Mouse (Mus musculus) ovary, adult 18-20 months (tissue): ENCODE results near the gene Klf16.
A peak's percentile ranks its signal among the peaks of the same experiment; 100 is the strongest.

Source experiments
- DNase-seq: peaks from one replicate; pipeline ENCODE4 v3.0.0; 2022; ENCODE audit warnings: low spot score, mixed read lengths

Gene Klf16

DNA sequence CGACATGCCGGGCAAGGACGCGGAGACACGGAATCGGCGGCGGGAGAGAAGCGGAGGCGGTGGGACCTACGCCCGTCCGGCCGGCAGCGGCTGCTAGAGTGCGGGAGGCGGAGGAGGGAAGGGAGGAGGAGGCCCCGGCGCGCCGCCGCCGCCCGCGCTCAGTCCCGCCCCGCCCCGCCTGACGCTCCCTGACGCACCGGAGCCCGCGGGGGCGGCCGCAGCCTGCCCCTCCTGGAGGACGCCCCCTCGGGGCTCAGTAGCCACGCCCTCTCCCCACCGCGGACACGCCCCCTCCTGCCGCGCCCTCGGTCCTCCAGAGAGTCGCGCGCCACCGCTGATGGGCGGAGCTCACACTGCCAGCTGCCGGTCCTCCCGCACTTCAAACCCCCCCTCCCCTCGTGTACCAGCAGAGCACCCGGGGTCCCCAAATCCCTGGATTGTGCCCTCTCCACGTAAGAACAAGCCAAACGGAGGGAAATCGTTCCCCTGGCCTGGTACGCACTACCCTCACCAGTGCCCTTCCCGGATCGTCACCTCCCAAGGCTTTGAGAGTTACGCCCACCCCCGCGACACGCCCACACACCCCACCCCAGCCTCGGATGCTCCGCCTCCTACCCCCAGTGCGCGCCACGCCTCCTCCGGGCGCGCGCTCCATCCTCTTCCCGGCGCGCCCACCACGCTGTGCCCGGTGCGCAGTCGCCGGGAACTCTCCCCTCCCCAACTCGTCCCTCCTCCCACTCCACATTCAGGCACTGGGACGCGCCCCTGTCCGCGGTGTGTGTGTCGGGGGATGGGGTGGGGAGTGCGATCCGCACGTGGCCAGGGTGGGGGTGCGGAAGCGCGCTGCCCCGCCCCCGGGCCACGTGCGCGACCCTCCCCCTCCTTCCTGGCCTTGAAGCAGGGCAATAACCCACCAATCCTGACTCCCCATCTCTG is at the start of gene Klf16:
Gene Klf16 (minus strand): TSS at position 127 of the 936 bp plus-strand sequence.
- DNase-seq = peak; percentile 97

DNA sequence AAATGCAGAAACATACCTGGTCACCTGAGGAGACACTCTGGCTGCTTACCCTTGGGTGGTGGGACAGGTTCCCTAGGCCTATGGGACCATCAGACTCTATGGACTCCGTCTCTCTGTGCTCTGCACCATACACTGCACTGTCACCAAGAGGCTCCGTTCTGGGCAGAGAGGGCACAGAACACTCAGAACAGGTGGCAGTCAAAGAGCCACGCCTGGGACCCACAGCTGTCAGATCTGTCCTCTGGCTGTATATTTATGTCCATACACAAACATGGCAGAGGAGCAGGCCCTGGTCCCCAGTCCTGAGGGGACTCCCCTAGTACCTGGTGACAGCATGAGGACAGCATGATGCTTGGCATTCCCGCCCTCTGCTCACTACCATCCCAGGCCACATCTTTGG is 48.6 kb upstream of the Klf16 start:
- DNase-seq = no peak

DNA sequence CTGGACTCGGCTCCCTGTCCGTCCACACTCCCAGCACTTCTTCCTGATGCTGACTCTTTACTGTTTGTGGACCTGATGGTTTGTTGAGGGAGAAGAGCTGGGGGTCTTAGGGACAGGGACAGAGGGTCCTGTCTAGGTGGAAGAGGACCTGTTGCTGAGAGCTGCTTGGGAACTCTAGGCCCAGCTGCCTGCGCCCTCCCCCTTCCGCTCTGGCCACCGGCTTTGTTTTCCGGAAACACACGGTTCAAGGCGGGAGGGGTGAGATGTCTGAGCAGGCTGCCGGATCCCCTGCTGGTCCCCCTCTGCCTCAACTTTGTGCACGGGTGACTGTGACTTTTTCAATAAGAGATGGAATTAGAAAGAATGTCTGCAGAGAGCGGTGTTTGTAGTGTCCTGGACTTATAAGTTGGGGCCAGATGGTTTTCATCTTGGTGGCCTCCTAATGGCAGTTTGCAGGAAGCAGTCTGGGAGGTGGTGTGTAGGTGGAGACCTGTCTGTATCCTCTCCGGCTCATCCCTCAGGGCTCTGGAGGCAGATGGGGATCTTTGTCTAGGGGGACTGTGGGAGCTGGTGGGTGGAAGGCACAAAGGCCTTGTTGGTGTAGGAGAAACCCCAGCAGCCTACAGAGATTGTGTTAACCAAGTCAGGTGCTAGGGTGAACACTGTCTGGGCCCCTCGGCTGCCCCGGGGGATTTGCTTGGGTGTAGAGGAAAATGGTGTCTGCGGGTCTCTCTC is 46.5 kb upstream of the Klf16 start:
- DNase-seq = no peak

DNA sequence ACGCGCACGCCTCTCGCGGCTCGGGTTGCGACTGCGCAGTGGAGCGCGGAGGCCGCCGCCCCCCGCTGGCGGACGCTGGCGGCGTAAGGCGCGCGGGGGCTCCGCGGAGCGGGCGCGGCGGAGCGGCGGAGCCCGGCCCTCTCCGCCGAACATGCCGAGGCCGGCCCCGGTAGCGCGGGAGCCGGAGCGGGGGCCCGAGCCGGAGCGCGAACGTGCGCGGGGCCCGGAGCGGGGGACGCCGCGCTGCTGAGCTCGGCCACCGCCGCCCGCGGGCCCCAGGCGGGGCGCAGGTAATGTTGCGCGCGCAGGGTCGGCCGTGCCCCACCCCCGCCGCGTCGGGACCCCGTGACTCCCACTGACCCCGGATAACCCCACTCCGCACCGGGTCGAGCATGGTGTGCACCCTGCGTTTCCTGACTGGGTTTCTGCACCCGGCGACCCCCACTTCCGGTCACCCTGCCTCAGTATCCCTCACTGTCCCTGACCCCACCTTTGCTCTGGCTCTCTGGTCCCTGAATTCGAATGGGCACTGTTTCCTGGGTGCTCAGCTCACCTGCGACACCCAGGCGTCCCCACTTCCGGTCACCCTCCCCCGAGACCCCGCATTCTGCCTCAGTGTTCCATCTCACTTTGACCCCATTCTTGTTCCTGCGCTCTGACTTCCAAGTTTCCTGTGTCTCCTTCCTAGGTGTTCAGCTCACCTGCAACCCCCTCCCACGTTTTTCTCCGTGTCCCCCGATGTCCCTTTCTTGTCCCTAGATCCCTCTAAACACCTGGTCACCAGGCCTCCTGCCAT is 45.7 kb upstream of the Klf16 start, which contains the start of gene Csnk1g2:
Gene Csnk1g2 (plus strand): TSS at position 178 of the 796 bp plus-strand sequence.
- DNase-seq = peak; percentile 34

DNA sequence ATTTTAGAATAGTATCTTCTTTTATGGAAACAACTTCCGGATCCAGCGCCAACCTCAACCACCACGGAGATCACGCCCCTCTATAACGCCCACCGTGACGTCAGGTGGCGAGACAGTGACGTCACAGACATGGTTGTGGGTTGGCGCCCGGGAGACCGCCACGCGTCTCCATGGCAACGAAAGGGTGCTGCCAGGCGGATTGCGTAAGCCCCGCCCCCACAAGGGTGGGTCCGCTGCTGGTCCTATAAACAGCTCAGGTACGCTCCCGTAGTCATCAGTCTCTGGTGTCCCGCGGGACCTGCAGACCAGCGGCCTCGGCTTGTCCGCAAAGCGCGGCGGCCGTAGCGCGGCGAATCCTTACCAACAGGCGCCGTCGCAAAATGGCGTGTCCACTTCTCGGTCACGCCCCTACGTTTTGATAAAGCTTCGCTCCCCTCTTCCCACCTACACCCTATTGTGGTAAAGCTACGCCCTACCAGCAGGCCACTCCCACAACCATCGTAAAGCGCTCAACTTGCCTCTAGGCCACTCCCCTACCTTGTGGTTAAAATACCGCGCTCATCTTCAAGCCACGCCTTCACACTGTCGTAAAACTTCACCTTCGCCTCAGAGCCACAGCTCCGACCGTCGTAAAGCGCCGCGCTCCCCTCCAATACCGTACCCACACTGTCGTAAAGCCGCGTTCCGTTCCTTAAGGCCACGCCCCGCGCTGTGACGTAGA is 45.0 kb upstream of the Klf16 start:
- peak; percentile 99 for DNase-seq

DNA sequence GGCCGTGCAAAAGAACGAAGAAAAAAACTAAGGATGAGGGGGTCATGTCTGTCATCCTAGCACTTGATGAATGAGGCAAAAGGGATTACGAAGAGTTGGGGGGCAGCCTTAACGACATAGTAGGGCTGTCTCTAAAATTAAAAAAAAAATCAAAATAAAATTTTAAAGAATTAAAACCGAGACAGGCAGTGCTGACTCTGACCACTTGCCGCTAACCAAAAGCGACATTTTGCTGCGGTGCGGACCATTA is 44.5 kb upstream of the Klf16 start:
- DNase-seq = no peak

DNA sequence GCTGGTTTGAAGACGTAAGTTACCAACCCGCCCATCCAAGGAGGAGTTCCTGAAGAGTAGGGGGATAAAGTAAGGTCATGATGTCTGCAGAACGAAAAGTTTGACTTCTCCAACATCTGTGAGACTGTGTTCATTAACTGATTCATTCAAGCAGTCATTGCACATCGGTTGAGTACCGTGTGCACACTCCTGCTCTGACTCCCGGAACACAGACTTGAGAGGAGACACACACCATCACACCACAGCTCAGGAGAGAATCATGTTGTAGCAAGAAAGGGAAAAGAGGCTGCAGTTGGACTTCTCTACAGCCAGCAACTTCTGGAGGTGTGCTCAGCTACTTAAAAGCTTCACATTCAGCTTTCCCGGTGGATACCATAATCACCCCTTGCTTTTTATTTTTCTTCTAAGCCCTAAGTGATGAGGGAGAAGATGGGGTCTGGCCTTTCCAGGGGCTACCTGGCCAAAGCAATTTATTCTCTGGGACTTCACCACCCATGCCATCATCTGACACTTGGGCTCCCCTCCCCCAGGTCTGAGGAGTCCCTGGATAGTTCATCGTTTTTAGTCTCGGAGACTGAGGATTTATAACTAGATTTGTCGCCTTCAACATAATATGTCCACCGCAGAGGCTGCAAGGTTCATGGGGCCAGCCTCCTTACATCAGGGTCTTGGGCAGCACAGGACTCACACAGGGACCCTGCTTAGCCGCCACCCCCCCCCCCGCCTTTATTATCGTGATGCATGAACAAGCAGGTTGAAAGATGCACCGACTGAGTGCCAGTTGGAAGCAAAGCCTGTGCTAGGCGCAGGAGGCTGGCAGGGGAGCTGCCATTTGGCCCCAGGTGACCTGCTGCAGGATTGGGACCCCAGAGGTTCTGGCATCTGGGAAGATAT is 43.9 kb upstream of the Klf16 start:
- no peak for DNase-seq

DNA sequence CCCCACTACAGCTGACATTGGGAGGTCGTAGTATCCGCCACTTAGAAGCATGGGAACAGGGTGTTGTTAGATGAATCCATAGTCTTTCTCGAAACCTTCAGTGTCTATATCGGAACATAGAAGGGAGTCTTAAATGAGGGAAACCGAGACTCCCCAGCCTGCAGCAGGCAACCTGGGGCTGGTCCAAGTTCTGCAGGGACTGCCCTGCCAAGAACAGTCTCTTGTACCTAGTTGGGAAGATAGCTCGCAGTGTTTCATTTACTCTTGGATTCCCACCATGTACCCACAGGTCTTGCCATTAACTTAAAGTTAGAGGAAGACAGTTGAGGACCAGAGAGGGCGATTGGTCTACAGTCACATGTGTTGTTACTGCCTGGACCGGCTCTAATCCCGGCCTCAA is 43.2 kb upstream of the Klf16 start:
- no peak for DNase-seq

DNA sequence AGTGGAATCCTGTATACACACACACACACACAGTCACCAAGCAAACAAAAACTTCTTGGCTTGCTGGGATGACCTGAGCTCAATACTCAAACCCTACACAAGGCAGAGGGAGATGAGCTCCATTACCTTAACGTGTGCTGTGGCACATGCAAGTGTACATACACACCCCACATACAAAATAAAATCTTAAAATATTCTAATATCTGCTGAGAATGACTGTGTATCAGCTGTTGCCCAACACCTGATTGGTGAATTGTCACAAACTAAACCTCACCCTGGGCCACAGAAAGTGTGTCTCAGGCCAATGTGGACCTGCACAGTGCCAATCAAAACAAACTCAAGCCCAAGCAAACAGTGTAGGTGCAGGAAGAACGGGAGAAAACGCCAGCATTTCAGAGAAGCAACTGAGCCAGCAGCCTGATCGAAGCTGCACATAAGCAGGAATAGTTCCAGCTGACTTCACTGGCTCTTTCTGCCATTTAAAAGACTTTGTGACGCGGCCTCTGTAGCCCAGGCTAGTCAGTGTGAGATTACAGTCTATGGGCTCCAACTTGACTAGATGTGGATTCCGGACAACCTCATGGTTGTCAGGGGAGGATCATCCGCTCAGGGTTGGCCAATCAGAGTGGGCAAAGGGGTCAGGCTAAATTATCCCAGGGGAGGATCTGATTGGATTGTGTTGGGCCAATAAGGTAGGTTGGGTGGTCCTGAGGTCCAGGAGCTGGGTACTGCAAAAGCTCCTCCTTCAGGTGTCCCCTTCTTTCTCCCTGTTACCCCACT is 42.5 kb upstream of the Klf16 start:
- DNase-seq = no peak

DNA sequence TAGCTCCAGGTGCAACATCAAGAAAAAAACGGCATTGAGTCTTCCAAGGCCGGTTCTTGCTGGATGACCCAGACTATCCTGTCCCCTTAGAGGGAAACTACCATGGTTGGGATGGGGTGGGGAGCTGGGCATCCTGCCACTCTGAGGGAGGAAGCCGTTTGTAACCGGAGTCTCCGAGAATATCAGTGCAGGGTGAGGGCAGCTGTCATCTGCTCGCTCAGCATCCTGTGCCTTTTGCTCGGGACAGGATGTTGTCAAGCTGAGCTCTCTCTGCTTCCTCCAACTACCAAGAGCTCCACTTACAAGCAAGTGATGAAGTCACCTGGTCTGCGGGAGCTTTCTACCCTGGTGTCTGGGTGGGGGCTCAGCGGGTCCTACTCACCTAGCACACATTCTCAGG is 41.1 kb upstream of the Klf16 start:
- no peak for DNase-seq

DNA sequence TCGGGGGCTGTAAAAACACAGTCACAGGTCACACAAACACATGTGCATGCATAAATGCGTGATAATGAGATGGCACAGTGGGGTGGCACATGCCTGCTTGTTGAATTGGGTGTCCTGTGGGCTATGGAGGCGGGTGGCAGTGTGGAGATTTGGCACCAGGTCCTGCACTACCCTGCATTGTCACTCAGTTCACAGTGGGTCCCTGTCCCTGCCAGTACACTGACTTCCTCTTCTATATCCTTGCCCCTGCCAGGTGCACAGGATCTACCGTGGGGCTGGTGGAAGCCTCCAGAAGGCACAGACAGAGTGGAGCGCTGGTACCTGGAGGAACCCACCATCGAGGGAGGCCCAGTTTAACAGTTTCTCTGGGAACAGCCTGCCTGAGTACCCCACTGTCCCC is 37.2 kb upstream of the Klf16 start:
- DNase-seq = no peak

DNA sequence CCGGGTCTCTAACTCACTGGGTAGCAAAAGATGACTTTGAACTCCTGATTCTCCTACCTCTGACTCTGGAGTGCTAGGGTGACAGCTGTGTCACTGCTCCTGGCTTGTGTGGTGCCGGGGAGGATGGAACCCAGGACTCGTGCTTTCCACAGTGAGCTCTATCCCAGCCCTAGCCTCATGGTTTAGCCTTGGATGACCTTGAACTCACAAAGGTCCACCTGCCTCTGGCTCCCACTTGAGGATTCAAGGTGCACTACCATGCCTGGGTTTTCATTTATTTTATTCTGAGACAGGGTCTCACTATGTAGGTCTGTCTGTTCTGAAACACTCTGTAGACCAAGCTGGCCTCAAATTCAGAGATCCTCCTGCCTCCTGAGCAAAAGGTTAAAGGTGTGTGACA is 36.7 kb upstream of the Klf16 start:
- no peak for DNase-seq

DNA sequence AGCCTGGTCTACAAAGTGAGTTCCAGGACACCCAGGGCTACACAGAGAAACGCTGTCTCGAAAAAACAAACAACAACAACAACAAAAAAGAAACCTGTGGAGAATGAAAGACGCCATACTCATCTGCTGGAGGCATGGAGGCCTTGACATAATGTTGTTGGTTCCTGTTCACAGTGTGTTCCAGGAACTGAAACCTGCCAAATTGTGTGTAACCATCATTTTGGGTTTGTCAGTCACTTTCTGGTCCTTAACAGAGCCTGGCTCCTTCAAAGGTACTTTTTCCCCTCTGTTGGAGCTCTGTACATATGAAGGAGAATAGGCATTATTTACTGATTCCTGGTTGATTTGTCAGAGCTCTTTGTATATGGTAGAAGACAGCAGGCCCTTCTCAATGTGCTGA is 34.8 kb upstream of the Klf16 start:
- DNase-seq = no peak

DNA sequence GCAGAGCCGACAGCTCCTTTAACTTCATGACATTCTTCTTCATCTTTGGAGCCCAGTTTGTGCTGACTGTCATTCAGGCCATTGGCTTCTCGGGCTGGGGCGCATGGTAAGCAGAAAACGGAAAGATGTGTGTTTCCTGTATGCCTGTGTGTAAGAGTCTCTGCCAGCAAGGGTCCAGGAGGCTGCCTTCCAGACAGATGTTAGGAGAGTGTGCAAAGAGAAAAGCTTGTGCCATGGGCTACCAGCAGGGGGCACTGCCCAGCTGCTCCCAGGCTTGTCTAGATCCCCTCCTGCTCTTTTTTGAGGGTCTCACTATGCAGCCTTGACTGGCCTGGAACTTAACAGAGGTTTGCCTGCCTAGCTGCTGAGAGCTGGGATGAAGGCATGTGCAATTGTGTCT is 33.9 kb upstream of the Klf16 start:
- no peak for DNase-seq

DNA sequence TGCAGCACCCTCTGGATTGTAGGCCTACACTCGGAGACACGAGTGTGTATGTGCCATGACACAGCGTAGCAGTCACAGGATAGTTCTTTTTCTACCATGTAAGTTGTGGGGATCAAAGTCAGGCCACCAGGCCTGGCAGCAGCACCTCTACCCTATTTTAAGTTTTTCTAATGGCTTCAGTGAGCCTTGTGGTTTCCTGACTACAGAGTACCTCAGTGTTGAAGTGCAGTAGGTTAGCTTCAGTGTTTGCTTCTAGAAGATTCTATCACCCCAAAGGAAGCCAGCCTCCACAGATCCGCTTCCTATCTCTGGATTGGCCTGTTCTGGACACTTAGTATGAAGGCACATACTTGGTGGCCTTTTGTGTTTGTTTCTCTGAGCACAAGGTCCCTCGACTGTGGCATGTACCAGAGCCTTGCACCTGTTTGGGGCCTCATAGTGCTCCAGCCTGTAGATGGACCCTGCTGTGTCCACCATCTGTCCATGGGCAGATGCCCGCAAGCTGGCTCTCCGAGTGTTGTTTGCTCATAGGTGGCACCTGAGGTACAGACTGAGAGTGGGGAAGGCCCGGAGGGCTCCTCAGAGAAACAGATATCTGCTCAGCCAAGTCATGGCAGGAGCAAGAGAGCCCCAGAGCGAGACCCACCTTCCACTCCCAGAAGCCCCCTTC is 33.1 kb upstream of the Klf16 start:
- no peak for DNase-seq

DNA sequence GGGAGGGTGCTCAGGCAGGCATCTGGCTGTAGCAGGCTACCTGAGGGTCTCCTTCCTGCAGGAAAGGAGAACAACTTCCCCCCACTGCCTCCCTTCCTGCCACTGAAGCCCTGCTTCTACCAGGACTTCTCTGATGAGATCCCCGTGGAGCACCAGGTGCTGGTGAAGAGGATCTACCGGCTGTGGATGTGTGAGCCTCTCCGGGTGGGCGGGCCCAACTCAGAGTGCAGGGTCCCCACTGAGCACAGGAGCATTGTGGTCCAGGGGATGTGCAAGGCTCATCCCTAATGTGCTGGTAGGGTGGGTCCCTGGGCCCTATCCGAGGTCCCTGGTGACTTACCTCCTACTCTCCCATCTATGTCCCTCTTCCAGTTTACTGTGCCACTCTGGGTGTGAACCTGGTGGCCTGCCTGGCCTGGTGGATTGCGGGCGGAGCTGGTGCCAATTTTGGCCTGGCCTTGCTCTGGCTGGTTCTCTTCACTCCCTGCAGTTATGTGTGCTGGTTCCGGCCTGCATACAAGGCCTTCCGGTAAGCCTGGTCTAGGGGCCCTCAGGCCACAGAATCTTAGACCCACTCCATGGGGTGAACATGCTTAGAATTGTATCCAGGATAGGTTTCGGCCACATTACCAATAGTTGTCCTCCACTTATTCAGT is 32.3 kb upstream of the Klf16 start:
- DNase-seq = no peak

DNA sequence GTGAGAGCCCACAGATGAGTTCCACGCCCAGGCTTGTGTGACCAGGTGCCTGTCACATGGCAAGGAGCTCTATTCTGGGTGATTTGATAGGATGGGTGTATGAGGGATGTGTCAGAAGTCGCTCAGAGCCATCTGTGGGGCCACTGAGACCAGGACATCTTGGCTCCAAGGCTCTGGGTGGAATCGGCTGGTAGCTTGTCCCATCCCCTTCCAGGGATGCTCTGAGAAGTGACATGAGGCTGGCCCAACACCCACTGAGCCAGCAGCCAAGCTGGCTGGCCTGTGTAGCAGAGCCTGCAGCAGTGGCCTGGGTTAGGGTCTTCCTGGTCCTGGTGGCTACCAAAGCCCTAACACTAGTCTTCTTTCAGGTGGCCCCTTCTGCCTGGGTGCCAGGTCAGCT is 31.3 kb upstream of the Klf16 start:
- DNase-seq = no peak

DNA sequence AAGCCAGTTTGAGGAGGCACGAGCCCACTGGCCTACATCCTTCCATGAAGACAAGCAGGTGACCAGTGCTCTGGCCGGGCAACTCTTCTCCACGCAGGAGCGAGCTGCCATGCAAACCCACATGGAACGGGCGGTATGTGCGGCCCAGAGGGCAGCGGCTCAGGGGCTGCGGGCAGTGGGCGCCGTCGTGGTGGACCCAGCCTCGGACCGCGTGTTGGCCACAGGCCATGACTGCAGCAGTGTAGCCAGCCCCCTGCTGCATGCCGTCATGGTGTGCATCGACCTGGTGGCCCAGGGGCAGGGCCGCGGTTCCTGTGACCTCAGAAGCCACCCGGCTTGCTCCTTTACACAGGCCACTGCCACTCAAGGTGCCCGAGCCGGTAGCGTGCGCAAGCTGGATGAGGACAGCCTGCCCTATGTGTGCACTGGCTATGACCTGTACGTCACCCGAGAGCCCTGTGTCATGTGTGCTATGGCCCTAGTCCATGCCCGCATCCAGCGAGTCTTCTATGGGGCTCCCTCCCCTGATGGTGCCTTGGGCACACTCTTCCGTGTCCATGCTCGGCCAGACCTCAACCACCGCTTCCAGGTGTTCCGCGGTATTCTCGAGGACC is 29.7 kb upstream of the Klf16 start:
- DNase-seq = no peak

DNA sequence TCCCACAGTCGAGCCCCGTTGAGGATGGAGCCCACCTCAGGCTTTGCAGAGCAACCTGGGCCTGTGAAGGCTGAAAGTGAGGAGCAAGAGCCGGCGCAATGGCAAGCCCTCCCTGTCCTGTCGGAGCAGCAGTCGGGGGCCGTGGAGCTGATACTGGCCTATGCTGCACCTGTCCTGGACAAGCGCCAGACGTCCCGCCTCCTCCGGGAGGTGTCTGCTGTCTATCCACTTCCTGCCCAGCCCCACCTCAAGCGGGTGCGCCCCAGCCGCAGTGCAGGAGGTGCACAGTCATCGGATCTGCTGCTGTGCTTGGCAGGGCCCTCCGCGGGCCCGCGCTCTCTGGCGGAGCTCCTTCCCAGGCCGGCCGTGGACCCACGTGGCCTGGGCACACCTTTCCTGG is 29.2 kb upstream of the Klf16 start:
- no peak for DNase-seq
